Mouse (Mus musculus): ENCODE data around the gene Cacna2d4. TPM values are rescaled to one million over a fixed set of nuclear protein-coding genes. Genes with fewer than 3 reads are reported as not detected.

Cacna2d4 gene
- polyA plus RNA-seq (2016; fragmentation: Nextera tagmentation; extraction: Ambion mirVana) = 0.02 and 0.09 TPM in 2 replicates

- H3K9me3 ChIP-seq = no peaks in the 10 kb centered on the region
- H3K4me3 ChIP-seq = no peak within 1 kb of the TSS
- 0 out of 2 replicates have a peak within 1 kb of the TSS, but pooled peaks have one; percentile 23 for H3K27ac ChIP-seq
- no peaks in the 10 kb centered on the region for H3K27me3 ChIP-seq (ENCODE audit: insufficient read depth, poor library complexity, severe bottlenecking)
- no peak for DNase-seq (ENCODE audit: low spot score)
- H3K4me1 ChIP-seq (replicated peaks) = peaks cover 35% of the 10 kb centered on the region
- H3K36me3 ChIP-seq = no peaks in the 10 kb centered on the region
- 48% methylated on average over 1 of the region's 1 CpGs for WGBS
Observed at GRCm38 (mm10) chr6:119236241-119236640, at the start of gene Cacna2d4. Gene Cacna2d4, plus strand, starts transcription at chr6:119236526.

DNA sequence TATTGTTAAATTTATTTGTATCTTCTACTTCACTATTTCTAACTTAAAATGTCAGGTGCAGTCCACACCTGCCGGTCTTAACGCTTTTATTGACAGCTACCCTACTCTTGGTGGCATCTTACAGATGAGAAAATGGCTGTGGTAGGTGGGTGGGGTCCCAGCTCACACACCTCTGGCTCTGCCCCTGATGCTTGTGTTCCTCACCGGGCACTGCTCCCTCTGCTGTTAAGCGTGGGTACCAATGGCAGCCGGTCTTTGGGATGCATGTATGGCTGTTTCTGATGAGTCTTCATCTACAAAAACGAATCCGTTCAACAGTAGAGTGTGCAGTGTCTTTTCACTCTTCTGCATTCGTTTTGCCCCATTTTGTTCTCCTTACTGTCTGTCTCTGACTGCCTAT lies 49.7 kb upstream of the Cacna2d4 start:
- Histone ChIP-seq H3K27me3 (ENCODE audit: insufficient read depth, poor library complexity, severe bottlenecking) (no peaks in the 10 kb centered on the region), H3K36me3 (peaks cover 60% of the 10 kb centered on the region), H3K4me3 (no peak overlapping the region), H3K27ac (no peak overlapping the region), H3K9me3 (no peaks in the 10 kb centered on the region), H3K4me1 (replicated peaks) (no peaks in the 10 kb centered on the region)
- WGBS = 63% methylated on average over 8 of the region's 8 CpGs
- peak; percentile 13 for DNase-seq (ENCODE audit: low spot score)

DNA sequence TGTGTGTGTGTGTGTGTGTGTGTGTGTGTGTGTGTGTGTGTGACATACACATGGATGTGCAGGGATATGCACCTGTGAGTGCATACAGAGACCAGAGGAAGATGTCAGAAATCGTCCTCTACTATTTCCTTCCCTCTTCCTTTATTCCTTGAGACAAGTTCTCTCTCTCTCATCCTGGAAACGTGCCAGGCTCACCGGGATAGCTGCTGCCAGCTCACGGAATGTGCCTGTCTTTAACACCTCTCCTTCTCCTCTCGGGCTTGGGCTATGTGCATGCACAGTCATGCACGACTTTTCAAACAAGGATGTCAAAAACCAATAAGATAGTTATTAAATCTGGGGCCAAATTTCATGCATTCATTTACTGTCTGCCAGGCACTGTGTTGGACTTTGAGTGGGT lies 48.7 kb upstream of the Cacna2d4 start:
- 89% methylated on average over 6 of the region's 6 CpGs for WGBS
- Histone ChIP-seq H3K9me3 (no peaks in the 10 kb centered on the region), H3K27me3 (ENCODE audit: insufficient read depth, poor library complexity, severe bottlenecking) (no peaks in the 10 kb centered on the region), H3K27ac (no peak overlapping the region), H3K36me3 (peaks cover 70% of the 10 kb centered on the region), H3K4me3 (no peak overlapping the region), H3K4me1 (replicated peaks) (no peaks in the 10 kb centered on the region)
- DNase-seq (ENCODE audit: low spot score) = no peak

DNA sequence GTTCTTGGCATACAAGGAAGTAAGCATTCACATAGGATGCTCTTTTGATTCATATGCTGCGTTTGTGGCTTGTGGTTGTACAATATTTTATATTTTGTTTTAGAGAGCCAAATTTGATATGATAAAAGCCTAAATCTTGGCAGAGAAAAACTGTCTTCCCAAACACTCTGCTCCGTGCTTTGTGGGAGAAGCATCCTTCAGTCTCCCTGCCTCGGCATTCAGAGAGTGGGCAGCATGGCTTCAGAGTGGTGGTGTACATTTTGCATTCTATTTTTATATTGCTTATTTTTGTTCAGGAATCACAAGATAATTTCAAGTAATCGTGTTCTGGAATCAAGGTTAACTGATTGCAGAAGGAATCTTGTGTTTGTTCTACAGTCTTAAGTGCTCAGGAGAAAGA lies 44.8 kb upstream of the Cacna2d4 start:
- Histone ChIP-seq H3K36me3 (peaks cover 76% of the 10 kb centered on the region), H3K27ac (no peak overlapping the region), H3K4me3 (no peak overlapping the region), H3K4me1 (replicated peaks) (no peaks in the 10 kb centered on the region; the same call in 1 of the 2 replicates), H3K27me3 (ENCODE audit: insufficient read depth, poor library complexity, severe bottlenecking) (no peaks in the 10 kb centered on the region), H3K9me3 (no peaks in the 10 kb centered on the region)
- 95% methylated on average over 4 of the region's 4 CpGs for WGBS
- no peak for DNase-seq (ENCODE audit: low spot score)

DNA sequence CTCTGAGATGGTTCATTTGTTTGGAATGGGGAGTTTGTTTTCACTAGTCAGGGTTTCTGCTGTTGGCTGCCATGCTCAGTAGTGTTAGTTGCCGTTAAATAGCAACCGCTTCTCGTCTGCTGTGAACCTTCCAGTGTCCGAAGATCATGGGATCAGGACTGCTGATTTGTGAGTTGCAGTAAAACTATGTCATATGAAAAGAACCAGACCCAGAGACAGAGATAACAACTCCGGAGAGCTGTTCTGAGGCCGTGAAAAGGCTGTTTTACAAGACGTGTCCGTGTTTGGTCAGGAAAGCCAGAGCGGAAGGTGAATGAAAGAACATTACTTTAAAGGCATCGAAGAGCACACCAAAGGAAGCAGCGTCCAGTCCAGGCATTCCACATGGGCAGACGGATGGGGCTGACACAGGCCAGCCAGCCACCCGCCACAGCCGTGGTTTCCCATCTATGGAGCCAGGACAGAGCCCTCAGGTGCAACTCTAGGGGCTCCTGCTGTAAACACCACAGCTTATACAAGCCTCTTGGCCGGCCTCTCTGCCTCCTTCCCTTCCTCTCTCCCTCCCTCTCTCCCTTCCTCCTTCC lies 42.7 kb upstream of the Cacna2d4 start:
- WGBS = 84% methylated on average over 15 of the region's 15 CpGs
- DNase-seq (ENCODE audit: low spot score) = no peak
- H3K27me3 ChIP-seq (ENCODE audit: insufficient read depth, poor library complexity, severe bottlenecking) = no peaks in the 10 kb centered on the region
- peaks cover 61% of the 10 kb centered on the region for H3K36me3 ChIP-seq
- H3K27ac ChIP-seq = no peak overlapping the region
- peaks cover 6% of the 10 kb centered on the region for H3K4me1 ChIP-seq (replicated peaks)
- H3K9me3 ChIP-seq = no peaks in the 10 kb centered on the region
- no peak overlapping the region for H3K4me3 ChIP-seq

DNA sequence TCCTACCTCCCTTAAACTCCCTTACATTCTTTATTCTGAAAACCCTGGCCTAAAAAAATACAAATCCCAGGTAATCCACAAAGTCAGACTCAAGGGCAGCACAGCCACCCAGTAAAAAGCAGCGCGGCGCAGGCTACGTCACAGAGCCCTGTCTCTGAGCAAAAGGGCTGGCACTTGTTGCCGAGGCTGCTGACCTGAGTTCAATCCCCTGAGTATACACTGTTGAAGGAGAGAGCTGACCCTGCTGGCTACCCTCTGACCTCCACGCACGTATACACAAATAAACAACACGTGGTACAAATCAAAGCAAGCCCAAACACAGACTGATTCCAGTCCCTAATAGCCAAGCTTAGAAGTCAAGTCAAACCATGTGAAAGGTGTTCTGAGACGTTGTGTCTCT lies 42.2 kb upstream of the Cacna2d4 start:
- 72% methylated on average over 9 of the region's 9 CpGs for WGBS
- no peak overlapping the region for H3K4me3 ChIP-seq
- peak; percentile 16 for DNase-seq (ENCODE audit: low spot score)
- H3K36me3 ChIP-seq = peaks cover 59% of the 10 kb centered on the region
- H3K4me1 ChIP-seq (replicated peaks) = peaks cover 11% of the 10 kb centered on the region
- H3K27me3 ChIP-seq (ENCODE audit: insufficient read depth, poor library complexity, severe bottlenecking) = no peaks in the 10 kb centered on the region
- H3K27ac ChIP-seq = no peak overlapping the region
- H3K9me3 ChIP-seq = no peaks in the 10 kb centered on the region

DNA sequence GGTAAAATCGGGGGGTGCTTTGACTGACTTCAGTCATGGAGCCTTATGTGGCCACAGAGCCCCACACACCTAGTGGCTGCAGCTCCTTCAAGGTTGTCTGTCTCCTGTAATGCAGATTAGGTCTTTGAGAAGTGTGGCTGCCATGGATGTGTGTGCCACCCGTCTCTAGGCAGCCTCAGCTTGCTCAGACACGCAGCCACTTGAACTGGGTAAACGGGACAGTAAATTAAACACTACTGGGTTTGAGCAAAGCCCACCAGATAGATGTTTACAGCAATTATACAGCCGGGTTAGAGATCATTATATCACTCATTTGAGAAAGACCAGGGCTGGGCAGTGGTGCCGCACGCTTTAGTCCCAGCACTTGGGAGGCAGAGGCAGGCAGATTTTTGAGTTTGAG lies 41.7 kb upstream of the Cacna2d4 start:
- DNase-seq (ENCODE audit: low spot score) = no peak
- Histone ChIP-seq H3K27me3 (ENCODE audit: insufficient read depth, poor library complexity, severe bottlenecking) (no peaks in the 10 kb centered on the region), H3K4me1 (replicated peaks) (peaks cover 15% of the 10 kb centered on the region), H3K36me3 (peaks cover 55% of the 10 kb centered on the region), H3K4me3 (no peak overlapping the region), H3K27ac (no peak overlapping the region), H3K9me3 (no peaks in the 10 kb centered on the region)
- 88% methylated on average over 7 of the region's 7 CpGs for WGBS

DNA sequence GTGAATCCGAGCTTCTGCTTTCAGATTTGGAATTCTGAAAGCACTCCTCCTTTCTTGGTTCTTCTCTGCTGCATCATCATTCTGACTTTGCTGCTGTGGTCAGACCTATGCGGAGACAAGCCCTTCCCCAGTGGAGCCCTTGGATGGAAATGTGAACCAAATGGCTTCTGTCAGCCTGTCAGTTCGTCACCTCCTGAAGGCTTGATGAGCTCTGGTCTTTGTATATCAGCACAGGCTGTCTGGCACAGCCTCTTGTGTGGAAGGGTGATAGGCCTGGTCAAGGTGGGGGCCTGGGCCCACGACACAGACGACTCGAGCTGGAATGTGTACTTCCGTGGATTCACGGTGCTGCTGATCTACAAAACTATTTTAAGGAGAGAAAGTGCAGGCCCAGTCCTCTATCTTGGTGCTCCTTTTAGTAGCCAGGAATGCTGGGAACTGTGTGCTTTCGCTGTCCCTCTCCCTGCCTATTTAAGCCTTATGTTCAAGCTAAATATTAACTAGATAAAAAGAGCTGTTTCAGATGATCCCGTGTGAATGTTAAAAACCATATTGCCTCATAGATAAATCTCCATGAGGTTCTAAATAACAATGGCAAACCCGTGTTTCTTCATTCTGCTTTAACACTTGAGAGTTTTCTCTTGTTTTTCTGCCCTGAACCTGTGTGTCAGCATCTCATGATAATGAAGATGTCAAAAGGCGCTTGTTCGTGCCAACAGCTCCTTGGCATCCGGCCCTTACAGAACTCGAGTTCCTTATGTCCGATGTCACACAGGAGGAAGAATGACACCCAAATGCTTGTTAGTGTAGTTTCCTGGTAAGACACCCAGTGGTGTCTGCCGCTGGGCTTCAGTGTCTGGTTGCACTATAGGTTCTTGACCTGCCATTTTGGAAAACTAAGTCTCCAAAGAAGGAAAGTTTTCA lies 39.7 kb upstream of the Cacna2d4 start, which contains the start of gene Cacna1c:
Gene Cacna1c (minus strand): TSS at position 37 of the 924 bp plus-strand sequence.
- Histone ChIP-seq H3K4me3 (no peak within 1 kb of the TSS), H3K9me3 (no peaks in the 10 kb centered on the region), H3K27ac (no peak within 1 kb of the TSS), H3K27me3 (ENCODE audit: insufficient read depth, poor library complexity, severe bottlenecking) (no peaks in the 10 kb centered on the region), H3K36me3 (peaks cover 44% of the 10 kb centered on the region), H3K4me1 (replicated peaks) (peaks cover 17% of the 10 kb centered on the region)
- no peak for DNase-seq (ENCODE audit: low spot score)
- WGBS = 85% methylated on average over 17 of the region's 17 CpGs

GRCm38 (mm10) chr6:119198534-119199273 lies 37.6 kb upstream of the Cacna2d4 start:
- H3K4me1 ChIP-seq (replicated peaks) = peaks cover 17% of the 10 kb centered on the region
- DNase-seq (ENCODE audit: low spot score) = peak; percentile 17
- peaks cover 40% of the 10 kb centered on the region for H3K36me3 ChIP-seq
- no peaks in the 10 kb centered on the region for H3K27me3 ChIP-seq (ENCODE audit: insufficient read depth, poor library complexity, severe bottlenecking)
- no peak overlapping the region for H3K4me3 ChIP-seq
- H3K9me3 ChIP-seq = no peaks in the 10 kb centered on the region
- peak overlapping the region; percentile 65 for H3K27ac ChIP-seq
- WGBS = 46% methylated on average over 15 of the region's 15 CpGs

DNA sequence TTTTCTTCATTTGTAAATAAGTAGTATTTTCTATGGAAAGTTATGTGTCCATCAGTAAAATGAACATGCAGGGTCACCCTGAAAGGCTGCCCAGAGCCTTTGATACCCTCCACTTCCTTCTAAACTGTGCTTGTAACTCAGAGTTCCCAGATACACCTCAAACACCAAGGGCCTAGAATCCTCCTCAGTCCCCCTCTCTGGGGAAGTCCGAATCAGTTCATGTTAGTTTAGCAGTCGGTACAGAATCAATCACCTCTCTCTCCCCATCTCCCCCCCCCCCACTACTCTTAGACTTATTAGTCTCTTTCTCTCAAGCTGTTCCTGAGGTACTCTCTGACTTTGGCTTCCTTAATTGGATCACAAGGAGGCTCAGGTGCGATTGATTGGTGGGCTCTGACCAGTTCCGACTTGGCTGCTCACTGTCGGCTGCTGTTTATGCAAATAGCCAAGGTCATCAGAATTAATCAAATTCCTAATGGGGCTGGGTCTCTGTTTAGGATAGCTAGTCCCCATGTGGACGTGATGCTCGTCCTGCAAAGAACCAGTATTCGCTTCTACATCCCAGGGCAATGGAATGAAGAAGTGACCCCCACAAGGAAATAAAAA lies 36.9 kb upstream of the Cacna2d4 start:
- peak overlapping the region; percentile 65 for H3K27ac ChIP-seq
- H3K9me3 ChIP-seq = no peaks in the 10 kb centered on the region

DNA sequence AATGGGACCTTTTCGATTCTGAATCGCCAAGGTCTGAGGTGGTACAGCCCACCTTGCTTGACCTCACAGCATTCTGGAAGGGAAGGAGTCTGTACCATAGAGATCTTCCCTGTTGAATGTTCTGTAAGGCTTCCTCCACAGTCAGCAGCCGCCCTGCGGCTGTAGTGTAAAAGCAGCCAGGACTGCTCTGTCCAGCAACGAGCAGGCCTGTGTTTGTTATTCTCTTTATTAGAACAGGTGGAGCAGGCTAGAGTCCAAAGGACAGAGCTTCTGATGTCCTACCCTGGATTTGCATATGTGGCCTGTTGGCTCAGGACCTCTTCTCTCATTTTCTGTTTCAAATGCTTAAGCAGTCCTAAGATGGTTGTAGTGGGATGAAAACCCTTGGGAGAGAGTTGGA lies 36.0 kb upstream of the Cacna2d4 start:
- Histone ChIP-seq H3K9me3 (no peaks in the 10 kb centered on the region), H3K4me3 (no peak overlapping the region), H3K27ac (no peak overlapping the region), H3K36me3 (peaks cover 39% of the 10 kb centered on the region), H3K27me3 (ENCODE audit: insufficient read depth, poor library complexity, severe bottlenecking) (no peaks in the 10 kb centered on the region), H3K4me1 (replicated peaks) (peaks cover 24% of the 10 kb centered on the region)
- 81% methylated on average over 5 of the region's 5 CpGs for WGBS
- DNase-seq (ENCODE audit: low spot score) = no peak

More for the DNA sequence above, 36.9 kb upstream of the Cacna2d4 start:
- Histone ChIP-seq H3K4me3 (no peak overlapping the region), H3K36me3 (peaks cover 40% of the 10 kb centered on the region), H3K27me3 (ENCODE audit: insufficient read depth, poor library complexity, severe bottlenecking) (no peaks in the 10 kb centered on the region), H3K4me1 (replicated peaks) (peaks cover 17% of the 10 kb centered on the region)
- peak; percentile 6 for DNase-seq (ENCODE audit: low spot score)
- 32% methylated on average over 8 of the region's 8 CpGs for WGBS

DNA sequence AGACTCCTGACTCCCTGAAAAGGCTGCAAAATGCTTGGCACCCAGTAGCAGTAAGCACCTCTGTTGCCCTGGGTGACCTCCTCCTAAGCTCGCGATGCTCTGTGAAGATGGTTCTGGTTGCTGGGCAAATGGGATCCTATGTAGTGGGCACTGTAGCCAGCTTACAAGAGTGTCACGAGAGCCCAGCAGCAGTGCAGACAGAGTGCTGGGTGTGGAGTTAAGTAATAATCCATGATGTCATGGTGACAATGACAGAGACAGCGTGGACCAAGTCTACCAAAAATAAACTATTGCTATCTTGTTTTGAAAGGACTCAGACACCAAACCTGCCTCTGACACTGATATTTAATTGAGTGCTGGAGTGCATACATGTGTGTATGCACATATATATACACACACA lies 34.8 kb upstream of the Cacna2d4 start:
- peaks cover 27% of the 10 kb centered on the region for H3K4me1 ChIP-seq (replicated peaks)
- no peak overlapping the region for H3K27ac ChIP-seq
- H3K9me3 ChIP-seq = no peaks in the 10 kb centered on the region
- no peak overlapping the region for H3K4me3 ChIP-seq
- no peaks in the 10 kb centered on the region for H3K27me3 ChIP-seq (ENCODE audit: insufficient read depth, poor library complexity, severe bottlenecking)
- no peak for DNase-seq (ENCODE audit: low spot score)
- WGBS = 95% methylated on average over 4 of the region's 4 CpGs
- H3K36me3 ChIP-seq = peaks cover 39% of the 10 kb centered on the region
